Mouse (Mus musculus) lung, postnatal 0 days (tissue): Measurements from ENCODE around the gene Cops7b.

ENCODE experiments used
- CTCF ChIP-seq: IDR thresholded peaks from 2 replicates; pipeline ENCODE4 v1.5.1; 2016; ENCODE audit warnings: antibody characterized with exemption, mild to moderate bottlenecking
- EP300 ChIP-seq: IDR thresholded peaks from 2 replicates; pipeline ENCODE4 v1.6.1; 2016; ENCODE audit warnings: antibody characterized with exemption, mild to moderate bottlenecking, control low read depth

DNA sequence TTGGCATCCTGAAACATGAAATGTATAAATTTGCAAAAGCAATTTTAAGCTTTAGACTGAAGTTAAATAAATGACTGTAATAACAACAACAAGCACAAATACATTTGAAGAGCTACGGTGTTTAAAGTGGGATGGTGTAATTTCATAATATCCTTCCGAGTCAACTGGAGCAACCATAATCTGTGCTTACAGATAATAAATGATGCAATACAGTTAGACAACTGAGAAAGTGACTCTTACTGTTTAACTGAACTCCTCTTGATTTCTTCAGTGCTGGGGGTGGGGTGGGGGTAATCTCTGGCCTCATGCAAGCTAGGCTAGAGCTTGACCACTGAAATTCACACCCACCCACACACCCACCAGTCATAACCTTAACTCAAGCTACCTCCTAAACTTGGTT, 11.3 kb upstream of the Cops7b start:
- TF ChIP-seq CTCF, result no peak
- TF ChIP-seq EP300, result no peak
